Mouse (Mus musculus) adrenal gland, postnatal 36 days (tissue): Measurements from ENCODE around the gene Msl3l2. TPM values are rescaled to one million over a fixed set of nuclear protein-coding genes. Genes with fewer than 3 reads are reported as not detected.

Experiments
- total RNA-seq, 2 experiments: library from RNA; stranded (reverse); gene quantifications; 2 replicates each; pipeline ENCODE4 v1.2.3; 2021

Gene Msl3l2
- total RNA-seq, 2 experiments from 2014 or later = 7.3 to 8.7 TPM

Other genes starting within 250 kb of the Msl3l2 start
- 1 to 10 TPM; 6.1 to 8.0 TPM for gene Tbc1d32, start 121.8 kb downstream of the Msl3l2 start, total RNA-seq